Mouse (Mus musculus) midbrain, embryonic 13.5 days (tissue): ENCODE results near the gene Gpr22. TPM values are rescaled to one million over a fixed set of nuclear protein-coding genes. Genes with fewer than 3 reads are reported as not detected.

ENCODE experiments used
- ATAC-seq: fragments of 200-750 bp; cut with Nextera tagmentation; 2 replicates; pipeline ENCODE4 v1.8.0; 2017; ENCODE audit warnings: mild to moderate bottlenecking, moderate TSS enrichment, moderate library complexity
- H3K27ac ChIP-seq: fragments of 300-500 bp; sonication (generic); 2 replicates; pipeline ENCODE4 v1.5.1; 2015; ENCODE audit warnings: inconsistent platforms, mild to moderate bottlenecking, moderate library complexity
- H3K27me3 ChIP-seq: fragments of 300-500 bp; sonication (generic); 2 replicates; pipeline ENCODE4 v1.6.1; 2015; ENCODE audit warnings: mild to moderate bottlenecking, inconsistent platforms
- H3K36me3 ChIP-seq: fragments of 300-500 bp; sonication (generic); 2 replicates; pipeline ENCODE4 v1.6.1; 2015; ENCODE audit warnings: mild to moderate bottlenecking, inconsistent platforms
- H3K4me1 ChIP-seq: fragments of 300-500 bp; sonication (generic); replicated peaks from 2 replicates; pipeline ENCODE4 v1.6.1; 2015; ENCODE audit warnings: inconsistent platforms
- H3K4me2 ChIP-seq: fragments of 300-500 bp; sonication (generic); replicated peaks from 2 replicates; pipeline ENCODE4 v1.6.1; 2015; ENCODE audit warnings: moderate library complexity, mild to moderate bottlenecking, inconsistent platforms
- H3K4me3 ChIP-seq: fragments of 300-500 bp; sonication (generic); replicated peaks from 2 replicates; pipeline ENCODE4 v1.5.1; 2015; ENCODE audit warnings: mild to moderate bottlenecking, inconsistent platforms
- H3K9ac ChIP-seq: fragments of 300-500 bp; sonication (generic); replicated peaks from 2 replicates; pipeline ENCODE4 v1.6.1; 2015; ENCODE audit warnings: mild to moderate bottlenecking, inconsistent platforms
- H3K9me3 ChIP-seq: fragments of 300-500 bp; sonication (generic); 2 replicates; pipeline ENCODE4 v1.6.1; 2016; ENCODE audit warnings: mild to moderate bottlenecking, inconsistent platforms
- WGBS: fragments of 180-500 bp; shearing (Covaris S2); methylation state at CpG from one replicate; pipeline ENCODE4 v1.1.7; 2015; 5-methylcytosine and 5-hydroxymethylcytosine counted together
- polyA plus RNA-seq: library from polyadenylated mRNA; unstranded; fragments of >200 nt; fragmentation: Nextera tagmentation; extraction: Ambion mirVana; gene quantifications from 2 replicates; pipeline ENCODE4 v1.2.1, GENCODE M21; 2015

The Gpr22 gene
- polyA plus RNA-seq: 20.1 and 20.7 TPM in 2 replicates

DNA sequence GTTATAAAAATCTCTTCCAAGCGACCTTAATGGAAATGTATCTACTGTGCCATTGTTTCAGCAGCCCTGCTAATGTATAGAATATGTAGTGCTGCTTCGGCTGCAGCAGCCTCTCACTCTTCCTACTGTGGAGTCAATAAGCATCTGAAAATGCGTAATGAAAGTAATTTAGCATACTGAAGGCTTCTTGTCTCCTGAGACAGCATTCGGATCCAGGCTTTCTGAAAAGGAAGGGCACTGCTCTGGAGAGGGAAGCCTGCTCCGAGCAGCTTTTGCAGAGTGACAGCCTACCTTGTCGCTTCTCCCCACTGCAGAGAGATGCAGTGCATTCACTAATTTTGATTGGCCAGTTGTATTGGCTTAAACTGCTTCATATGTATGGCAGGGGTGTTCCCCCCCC lies at the start of gene Gpr22:
Gene Gpr22 (minus strand): TSS at position 348 of the 400 bp plus-strand sequence.
- peaks cover 15% of the 10 kb centered on the region for H3K4me1 ChIP-seq
- H3K4me3 ChIP-seq: peak within 1 kb of the TSS; percentile 52
- H3K9me3 ChIP-seq: no peaks in the 10 kb centered on the region
- WGBS: 16% methylated on average over 6 of the region's 6 CpGs
- H3K4me2 ChIP-seq: peak within 1 kb of the TSS; percentile 48
- peak within 1 kb of the TSS; percentile 75 for H3K9ac ChIP-seq
- no peaks in the 10 kb centered on the region for H3K36me3 ChIP-seq
- peak within 1 kb of the TSS; percentile 92 for H3K27ac ChIP-seq
- H3K27me3 ChIP-seq: no peaks in the 10 kb centered on the region
- peak; percentile 97 for ATAC-seq

GRCm38 (mm10) chr12:31755885-31756755 lies 42.4 kb upstream of the Gpr22 start:
- Histone ChIP-seq H3K36me3 (no peaks in the 10 kb centered on the region), H3K9ac (no peak overlapping the region), H3K4me3 (no peak overlapping the region), H3K4me2 (no peak overlapping the region), H3K4me1 (0 out of 2 replicates have a peak, but pooled peaks cover 2% of the 10 kb centered on the region), H3K9me3 (no peaks in the 10 kb centered on the region), H3K27me3 (no peaks in the 10 kb centered on the region), H3K27ac (no peak overlapping the region; the same call in 1 of the 2 replicates)
- WGBS: 64% methylated on average over 2 of the region's 2 CpGs
- ATAC-seq: no peak

DNA sequence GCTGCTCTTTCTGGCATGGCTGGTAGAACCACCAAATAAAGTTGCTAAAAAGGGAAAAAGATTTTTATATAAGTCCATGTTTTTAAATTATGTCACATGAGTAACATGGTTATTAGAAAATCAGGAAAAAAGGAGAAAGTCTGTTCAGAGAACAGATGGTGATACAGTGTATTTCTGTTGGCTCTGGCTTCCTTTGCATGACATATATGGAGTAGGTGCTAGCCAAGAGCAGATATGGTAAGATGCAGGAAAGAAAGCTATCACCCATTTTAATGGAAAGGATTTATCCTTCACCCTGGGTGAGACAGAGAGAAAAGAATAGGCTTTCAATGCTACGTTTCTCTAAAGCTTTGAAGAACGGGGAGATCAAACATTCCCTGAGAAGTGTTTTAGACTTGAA lies 40.7 kb upstream of the Gpr22 start:
- no peak for ATAC-seq
- no peak overlapping the region for H3K9ac ChIP-seq
- no peaks in the 10 kb centered on the region for H3K27me3 ChIP-seq
- no peak overlapping the region for H3K4me2 ChIP-seq
- no peak overlapping the region for H3K27ac ChIP-seq
- H3K4me1 ChIP-seq: 0 out of 2 replicates have a peak, but pooled peaks cover 2% of the 10 kb centered on the region
- 50% methylated on average over 2 of the region's 2 CpGs for WGBS
- no peak overlapping the region for H3K4me3 ChIP-seq
- H3K36me3 ChIP-seq: no peaks in the 10 kb centered on the region
- no peaks in the 10 kb centered on the region for H3K9me3 ChIP-seq

DNA sequence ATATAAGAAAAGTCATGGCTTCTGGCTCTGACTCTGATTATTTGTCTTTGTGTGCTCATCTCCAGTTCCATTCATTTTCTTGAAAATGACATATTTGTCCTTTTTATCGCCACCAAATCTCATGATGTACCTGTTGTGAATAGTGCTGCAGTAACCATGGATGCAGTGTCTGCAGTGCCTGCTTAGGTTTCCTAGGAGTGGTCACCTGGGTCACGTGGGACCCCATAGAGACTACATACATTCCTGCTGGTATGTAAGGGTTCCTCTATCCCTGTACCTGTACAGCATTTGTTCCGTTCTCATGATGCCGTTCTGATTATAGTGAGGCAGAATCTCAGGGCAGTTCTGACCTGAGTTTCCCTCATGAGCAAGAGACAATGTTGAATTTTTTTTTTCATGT lies 36.1 kb upstream of the Gpr22 start:
- Histone ChIP-seq H3K9ac (no peak overlapping the region), H3K4me3 (no peak overlapping the region), H3K27ac (no peak overlapping the region), H3K36me3 (0 out of 2 replicates have a peak, but pooled peaks cover 6% of the 10 kb centered on the region), H3K4me2 (no peak overlapping the region), H3K9me3 (no peaks in the 10 kb centered on the region), H3K27me3 (no peaks in the 10 kb centered on the region), H3K4me1 (no peaks in the 10 kb centered on the region)
- WGBS: 93% methylated on average over 4 of the region's 4 CpGs
- no peak for ATAC-seq

- no peaks in the 10 kb centered on the region for H3K27me3 ChIP-seq
- no peak overlapping the region for H3K4me3 ChIP-seq
- H3K36me3 ChIP-seq: 0 out of 2 replicates have a peak, but pooled peaks cover 6% of the 10 kb centered on the region
- H3K4me2 ChIP-seq: no peak overlapping the region
- H3K4me1 ChIP-seq: no peaks in the 10 kb centered on the region
- H3K9me3 ChIP-seq: 0 out of 2 replicates have a peak, but pooled peaks cover 2% of the 10 kb centered on the region
- 87% methylated on average over 8 of the region's 8 CpGs for WGBS
- no peak overlapping the region for H3K9ac ChIP-seq
- H3K27ac ChIP-seq: no peak overlapping the region
- ATAC-seq: no peak
These were observed 33.6 kb upstream of the Gpr22 start for GRCm38 (mm10) chr12:31747301-31747700.

DNA sequence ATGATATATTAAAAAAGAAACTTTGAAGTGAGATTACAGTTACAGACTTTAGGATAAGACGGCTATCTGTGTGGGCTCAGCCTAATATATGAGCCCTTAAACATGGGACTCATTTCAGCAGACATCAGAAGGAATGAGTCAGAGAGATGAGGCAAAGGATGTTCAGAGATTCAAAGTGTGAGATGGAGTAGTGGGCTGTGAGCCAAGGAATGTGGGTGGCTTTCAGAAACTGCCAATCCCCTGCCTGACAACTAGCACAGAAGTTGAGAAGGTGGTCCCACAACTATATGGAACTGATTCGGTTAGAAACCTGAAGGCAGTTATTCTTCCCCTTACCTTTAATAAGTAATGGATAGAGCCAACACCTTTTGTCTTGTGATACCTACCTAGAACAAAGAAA lies 20.9 kb upstream of the Gpr22 start:
- H3K9ac ChIP-seq: no peak overlapping the region
- 95% methylated on average over 2 of the region's 2 CpGs for WGBS
- no peaks in the 10 kb centered on the region for H3K27me3 ChIP-seq
- no peaks in the 10 kb centered on the region for H3K4me1 ChIP-seq
- no peaks in the 10 kb centered on the region for H3K36me3 ChIP-seq
- H3K27ac ChIP-seq: no peak overlapping the region
- ATAC-seq: no peak
- no peak overlapping the region for H3K4me2 ChIP-seq
- no peak overlapping the region for H3K4me3 ChIP-seq
- H3K9me3 ChIP-seq: no peaks in the 10 kb centered on the region

DNA sequence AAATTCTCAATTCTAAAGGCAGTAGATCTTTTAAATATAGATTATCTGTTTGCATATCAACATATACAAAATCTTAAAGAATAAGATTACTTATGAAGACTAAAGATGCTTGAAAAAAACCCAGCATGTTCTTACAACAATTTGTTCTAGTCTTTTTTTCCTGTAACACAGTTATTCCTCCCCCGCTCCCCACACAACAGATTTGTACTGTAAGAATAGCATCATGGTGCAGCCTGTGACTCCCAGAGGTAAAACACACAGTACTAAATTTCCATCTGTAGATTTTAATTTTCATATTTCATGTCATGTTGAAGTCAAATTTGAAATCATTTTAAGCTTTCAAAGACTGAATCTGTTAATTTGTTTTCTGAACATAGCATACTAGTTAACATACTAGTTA lies 16.4 kb upstream of the Gpr22 start:
- Histone ChIP-seq H3K27ac (no peak overlapping the region), H3K9ac (no peak overlapping the region), H3K4me3 (no peak overlapping the region), H3K27me3 (no peaks in the 10 kb centered on the region), H3K4me2 (no peak overlapping the region), H3K4me1 (no peaks in the 10 kb centered on the region), H3K36me3 (no peaks in the 10 kb centered on the region), H3K9me3 (no peaks in the 10 kb centered on the region)
- 100% methylated on average over 1 of the region's 1 CpGs for WGBS
- no peak for ATAC-seq

DNA sequence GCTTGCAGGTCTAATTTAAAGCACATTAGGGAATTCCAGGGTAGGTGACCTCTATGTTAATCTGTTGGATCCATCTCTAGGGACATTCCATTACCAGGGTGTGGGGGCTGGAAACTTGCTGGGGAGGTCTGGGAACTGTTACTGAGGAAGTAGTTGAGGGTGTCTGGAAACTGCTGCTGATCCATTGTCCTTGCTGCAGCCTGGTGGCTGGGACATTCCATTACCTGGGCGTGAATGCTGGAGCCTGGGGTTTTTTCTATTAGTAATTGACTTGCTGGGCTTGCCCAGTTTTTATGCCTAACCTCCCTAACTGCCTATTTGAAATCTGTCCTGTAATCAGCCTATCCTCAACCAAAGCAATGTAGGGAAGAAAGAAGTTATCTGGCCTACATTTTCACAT lies 13.0 kb upstream of the Gpr22 start:
- 40% methylated on average over 1 of the region's 1 CpGs for WGBS
- Histone ChIP-seq H3K36me3 (no peaks in the 10 kb centered on the region), H3K4me3 (no peak overlapping the region), H3K9me3 (no peaks in the 10 kb centered on the region), H3K4me2 (no peak overlapping the region), H3K27ac (no peak overlapping the region), H3K4me1 (no peaks in the 10 kb centered on the region), H3K9ac (no peak overlapping the region), H3K27me3 (no peaks in the 10 kb centered on the region)
- no peak for ATAC-seq

DNA sequence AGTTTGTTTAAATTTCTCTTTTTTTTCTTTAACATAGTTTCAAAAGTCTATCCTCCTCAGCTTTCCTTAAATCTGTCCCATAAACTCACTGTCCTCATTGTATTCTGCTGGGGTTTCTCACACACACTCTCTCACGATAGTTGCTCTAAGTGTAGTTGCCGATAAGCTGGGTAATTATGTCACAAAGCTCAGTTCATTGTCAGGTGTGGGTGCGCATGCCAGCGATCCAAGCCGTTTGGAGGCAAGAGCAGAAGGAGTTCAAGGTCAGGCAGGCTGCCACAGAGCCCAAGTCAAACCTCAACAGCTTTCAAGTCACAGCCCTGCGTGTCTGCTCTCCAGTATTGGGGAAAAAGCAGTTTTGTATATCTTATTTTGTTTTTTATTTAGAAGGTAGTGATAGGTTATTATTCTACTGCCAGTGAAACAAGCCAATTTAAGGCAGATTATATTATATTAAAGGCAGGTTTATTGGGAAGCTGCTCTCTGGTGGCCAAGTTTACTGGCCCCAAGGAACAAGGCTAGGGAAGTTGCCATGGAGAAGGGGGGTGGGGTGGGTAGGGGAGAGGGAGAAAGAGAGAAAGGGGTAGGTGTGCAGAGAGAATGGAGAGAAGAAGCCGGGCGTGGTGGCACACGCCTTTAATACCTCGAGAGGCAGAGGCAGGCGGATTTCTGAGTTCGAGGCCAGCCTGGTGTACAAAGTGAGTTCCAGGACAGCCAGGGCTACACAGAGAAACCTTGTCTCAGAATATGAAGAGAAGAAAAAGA lies 11.9 kb upstream of the Gpr22 start:
- Histone ChIP-seq H3K9me3 (no peaks in the 10 kb centered on the region), H3K36me3 (no peaks in the 10 kb centered on the region), H3K27ac (no peak overlapping the region), H3K4me2 (no peak overlapping the region), H3K4me3 (no peak overlapping the region), H3K9ac (no peak overlapping the region), H3K27me3 (no peaks in the 10 kb centered on the region), H3K4me1 (peaks cover 7% of the 10 kb centered on the region)
- WGBS: 87% methylated on average over 12 of the region's 12 CpGs
- no peak for ATAC-seq

DNA sequence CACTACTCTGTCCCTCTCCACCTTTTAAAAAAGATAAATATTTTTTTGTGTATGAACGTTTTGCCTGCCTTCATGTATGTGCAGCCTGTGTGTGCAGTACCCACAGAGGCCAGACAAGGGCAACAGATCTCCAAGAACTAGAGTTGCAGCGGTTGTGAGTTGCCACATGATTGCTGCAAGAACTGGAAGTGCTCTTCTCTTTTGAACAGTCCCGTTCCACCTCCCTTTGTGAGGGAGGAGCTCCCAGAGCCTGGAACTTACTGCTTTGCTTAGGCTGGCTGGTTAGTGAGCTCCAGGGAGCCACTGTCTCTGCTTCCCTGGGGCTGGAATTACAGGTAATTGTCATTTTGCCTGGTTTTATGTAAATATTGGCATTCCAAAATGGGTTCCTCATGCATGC lies 10.8 kb upstream of the Gpr22 start:
- 86% methylated on average over 3 of the region's 3 CpGs for WGBS
- Histone ChIP-seq H3K4me2 (no peak overlapping the region), H3K9me3 (no peaks in the 10 kb centered on the region), H3K4me1 (peaks cover 7% of the 10 kb centered on the region), H3K27ac (no peak overlapping the region), H3K36me3 (no peaks in the 10 kb centered on the region), H3K9ac (no peak overlapping the region), H3K27me3 (no peaks in the 10 kb centered on the region), H3K4me3 (no peak overlapping the region)
- ATAC-seq: no peak

DNA sequence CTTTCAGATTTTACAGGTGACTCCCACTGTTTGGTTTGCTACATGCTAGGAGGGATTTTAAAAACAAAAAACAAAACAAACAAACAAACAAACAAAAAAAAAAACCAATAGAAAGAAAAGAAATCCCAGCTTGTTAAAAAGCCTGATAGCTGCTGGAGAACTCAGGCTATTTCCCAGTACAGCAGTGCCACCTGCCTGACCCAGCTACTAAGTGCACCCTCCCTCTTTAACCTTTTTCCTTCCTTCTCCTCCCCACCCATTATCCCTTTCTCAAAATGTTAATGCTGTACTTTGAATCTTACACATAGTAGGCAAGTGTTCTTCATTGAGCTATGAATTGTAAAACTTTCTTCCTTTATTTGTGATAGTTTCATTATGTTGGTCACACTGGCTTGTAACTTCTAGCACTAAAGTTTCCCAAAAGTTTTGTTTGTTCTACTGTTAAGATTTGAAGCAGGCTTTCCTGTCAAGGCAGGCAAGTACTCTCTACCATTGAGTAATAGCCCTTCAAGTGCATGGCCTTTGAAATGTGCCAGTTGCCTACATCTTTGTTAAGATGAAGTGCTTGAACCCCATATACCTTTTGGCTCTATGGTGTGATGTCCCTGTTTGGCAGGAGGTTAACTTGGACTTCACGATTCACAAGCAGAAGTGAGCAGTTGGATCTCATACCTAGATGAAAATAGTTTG lies 6.0 kb upstream of the Gpr22 start:
- no peak for ATAC-seq
- 90% methylated on average over 1 of the region's 1 CpGs for WGBS

More for the DNA sequence above, 6.0 kb upstream of the Gpr22 start:
- peaks cover 7% of the 10 kb centered on the region for H3K4me1 ChIP-seq
- H3K4me3 ChIP-seq: no peak overlapping the region
- H3K27me3 ChIP-seq: no peaks in the 10 kb centered on the region
- no peaks in the 10 kb centered on the region for H3K36me3 ChIP-seq
- no peak overlapping the region for H3K9ac ChIP-seq
- H3K27ac ChIP-seq: no peak overlapping the region
- H3K9me3 ChIP-seq: no peaks in the 10 kb centered on the region
- no peak overlapping the region for H3K4me2 ChIP-seq
